Mouse (Mus musculus) right cerebral cortex, postnatal 14 days (tissue): ENCODE measurements at regions not wholly inside any gene's neighbourhood (a gene's known extent, or its start where the extent isn't known, plus 50 kb on each side); places are given as distances from the start of the nearest gene placed in this dataset.
A peak's percentile ranks its signal among the peaks of the same experiment; 100 is the strongest.

ENCODE experiments used
- DNase-seq: peaks from one replicate; pipeline ENCODE4 v3.0.0; 2022

DNA sequence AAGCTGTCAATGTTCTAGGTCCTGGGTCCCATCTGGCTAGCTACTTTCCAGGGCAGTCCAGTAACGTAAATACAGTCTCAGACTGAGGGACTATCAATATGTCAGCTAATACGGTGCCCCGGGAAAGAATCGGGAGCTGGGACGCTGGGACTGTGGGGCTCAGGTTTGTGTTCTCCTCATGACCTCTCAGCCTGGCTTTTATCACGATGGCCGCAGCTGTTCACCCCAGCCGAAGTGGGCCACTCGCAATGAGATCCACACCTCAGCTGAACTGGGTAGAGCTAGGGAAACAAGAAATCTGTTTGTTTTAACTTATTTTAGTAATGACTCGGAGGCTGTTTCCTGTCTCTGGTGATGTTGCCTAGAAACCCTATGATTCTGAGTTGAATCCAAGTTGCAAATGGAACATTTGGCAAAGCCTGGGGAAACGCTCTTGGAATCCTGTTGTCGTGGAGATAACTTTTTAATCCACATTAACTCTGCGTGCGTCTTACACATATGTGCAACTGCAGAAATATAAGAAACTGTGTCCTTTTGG is 83.0 kb upstream of the Daam1 start:
- DNase-seq, result peak; percentile 12

- DNase-seq, result peak; percentile 77
Measured at GRCm38 (mm10) chr12:71748731-71749130, 82.1 kb upstream of the Daam1 start.

GRCm38 (mm10) chr12:71749668-71750067 is 81.2 kb upstream of the Daam1 start:
- DNase-seq, result no peak

DNA sequence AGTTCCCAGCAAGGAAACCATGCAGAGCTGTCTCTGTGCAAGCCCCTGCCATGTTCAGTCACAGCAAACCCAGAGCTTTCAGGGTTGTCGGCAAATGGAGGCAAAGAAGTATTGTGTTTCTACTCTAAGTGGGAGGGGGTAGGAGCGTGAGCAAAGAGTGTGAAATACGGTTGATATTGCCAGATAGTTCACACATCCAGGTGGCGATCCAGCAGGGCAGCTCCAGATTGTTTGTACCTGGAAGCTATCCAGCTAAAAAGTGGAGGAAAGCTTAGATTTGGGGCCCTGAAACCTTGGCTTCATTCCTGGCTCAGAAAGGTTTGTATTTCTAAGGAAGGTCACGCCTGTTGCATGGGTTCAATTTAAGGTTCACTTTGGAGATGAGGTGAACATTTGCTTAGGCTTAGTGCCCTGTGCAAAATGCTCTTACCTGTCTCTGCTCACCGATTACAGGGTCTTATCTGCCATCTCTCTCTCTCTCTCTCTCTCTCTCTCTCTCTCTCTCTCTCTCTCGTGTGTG is 78.1 kb upstream of the Daam1 start:
- DNase-seq, result no peak

DNA sequence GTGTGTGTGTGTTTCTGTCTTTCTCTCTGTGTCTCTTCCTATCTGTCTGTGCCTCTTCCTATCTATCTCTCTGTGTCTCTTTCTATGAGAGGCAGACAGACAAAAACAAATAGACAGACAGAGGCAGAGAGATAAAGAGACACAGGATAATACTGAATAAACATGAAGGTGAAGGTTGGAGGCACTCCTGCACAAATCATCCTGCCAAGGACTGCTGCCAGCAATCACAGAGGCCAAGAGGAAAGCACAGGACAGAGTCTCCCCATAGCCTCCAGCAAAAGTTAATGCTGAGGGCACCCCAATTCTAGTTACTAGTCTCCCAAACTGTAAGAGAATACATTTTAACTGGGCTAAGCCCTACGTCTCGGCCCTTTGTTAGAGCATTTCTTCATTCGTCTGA is 77.6 kb upstream of the Daam1 start:
- DNase-seq, result no peak

DNA sequence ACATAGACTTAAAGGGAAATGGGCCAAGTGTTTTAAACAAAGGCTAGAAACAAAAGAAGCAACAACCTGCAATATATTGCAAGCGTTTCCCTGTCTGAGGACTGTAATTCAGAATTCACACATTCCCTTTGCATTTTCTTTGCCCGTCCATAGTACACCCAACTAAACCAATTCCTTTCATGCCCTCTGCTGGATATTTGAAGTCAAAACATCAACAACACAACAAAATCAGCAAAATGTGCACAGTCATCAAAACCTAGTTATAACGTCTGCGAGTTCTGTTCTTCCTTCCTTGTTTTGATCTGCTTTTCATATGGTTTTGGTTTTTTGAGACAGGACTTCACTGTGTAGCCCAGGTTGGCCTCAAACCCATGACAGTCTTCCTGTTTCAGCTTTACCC is 67.7 kb upstream of the Daam1 start:
- no peak for DNase-seq

DNA sequence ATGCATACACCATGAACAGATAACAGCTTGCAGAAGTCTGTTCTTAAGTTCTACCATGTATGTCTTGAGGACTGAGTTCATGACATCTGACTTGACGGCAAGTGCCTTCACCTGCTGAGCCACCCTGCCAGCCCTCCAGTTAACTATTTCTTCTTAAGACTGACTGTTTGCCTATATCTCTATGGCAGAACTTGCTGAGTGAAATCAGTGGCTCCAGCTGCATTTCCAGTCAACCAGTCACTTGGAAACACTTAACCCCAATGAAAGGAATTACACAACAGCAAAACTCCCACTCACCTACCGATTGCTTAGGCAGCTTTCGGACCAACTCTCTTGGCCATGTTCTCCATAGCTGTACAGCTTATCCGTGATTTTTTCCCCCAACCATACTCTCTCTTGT is 64.8 kb upstream of the Daam1 start:
- no peak for DNase-seq

DNA sequence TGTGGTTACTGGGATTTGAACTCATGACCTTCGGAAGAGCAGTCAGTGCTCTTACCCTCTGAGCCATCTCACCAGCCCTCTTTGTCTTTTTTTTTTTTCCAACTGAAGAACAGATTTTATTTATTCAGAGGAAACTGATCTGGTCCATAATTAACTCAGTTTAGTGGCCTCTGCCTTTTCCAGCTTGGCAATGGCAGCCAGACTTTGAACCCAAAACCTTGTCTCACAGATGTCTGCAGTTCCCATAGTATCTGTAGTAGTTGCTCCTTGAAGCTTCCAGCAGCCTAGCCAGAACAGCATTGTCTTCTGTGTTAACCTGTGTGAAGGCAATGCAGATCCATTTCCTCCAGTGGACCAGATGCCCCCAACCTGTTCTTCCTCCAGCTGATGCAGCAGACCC is 64.2 kb upstream of the Daam1 start:
- no peak for DNase-seq

GRCm38 (mm10) chr12:71767896-71768295 is 63.0 kb upstream of the Daam1 start:
- no peak for DNase-seq

- DNase-seq, result peak; percentile 84
Measured at GRCm38 (mm10) chr12:71768471-71768870, 62.4 kb upstream of the Daam1 start.

GRCm38 (mm10) chr12:71768890-71769289 is 62.0 kb upstream of the Daam1 start:
- no peak for DNase-seq

DNA sequence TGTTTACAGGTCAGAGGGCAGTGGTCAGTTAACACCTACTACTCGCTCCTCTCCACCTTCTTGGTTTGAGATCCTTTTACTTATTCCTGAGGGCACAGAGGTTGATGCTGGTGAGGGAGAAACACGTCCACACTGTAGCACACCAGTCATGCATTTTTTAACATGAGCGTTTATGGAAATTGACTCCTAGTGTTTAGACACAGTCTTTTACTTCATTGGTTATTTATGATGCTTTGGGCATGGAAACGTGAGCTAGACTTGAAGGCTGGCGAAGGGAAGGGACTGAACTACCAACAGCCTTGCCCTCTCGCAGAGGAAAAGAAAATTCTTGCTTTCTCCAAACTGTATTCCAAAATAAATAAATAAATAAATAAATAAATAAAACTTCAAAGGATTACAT is 61.6 kb upstream of the Daam1 start:
- no peak for DNase-seq

DNA sequence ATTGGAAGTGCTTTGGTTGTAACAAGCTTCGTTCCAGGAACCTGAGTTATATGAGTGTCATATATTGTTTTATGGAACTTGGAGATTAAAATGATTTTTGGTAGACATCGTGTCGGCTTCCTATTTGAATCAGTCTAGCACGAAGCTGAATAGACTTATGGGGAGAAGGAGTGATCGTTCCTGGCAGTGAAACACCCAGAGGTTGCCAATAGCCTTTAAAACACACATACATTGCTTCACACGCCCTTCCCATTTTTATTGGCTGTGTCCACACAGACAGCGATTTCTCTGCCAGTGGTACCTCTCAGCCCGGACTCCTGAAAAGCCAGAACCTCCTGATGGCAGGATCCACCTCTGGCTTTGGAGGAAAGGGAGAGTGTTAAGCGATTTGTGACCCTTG is 57.0 kb upstream of the Daam1 start:
- no peak for DNase-seq

- no peak for DNase-seq
Measured at GRCm38 (mm10) chr12:71775126-71775525, 55.8 kb upstream of the Daam1 start.

DNA sequence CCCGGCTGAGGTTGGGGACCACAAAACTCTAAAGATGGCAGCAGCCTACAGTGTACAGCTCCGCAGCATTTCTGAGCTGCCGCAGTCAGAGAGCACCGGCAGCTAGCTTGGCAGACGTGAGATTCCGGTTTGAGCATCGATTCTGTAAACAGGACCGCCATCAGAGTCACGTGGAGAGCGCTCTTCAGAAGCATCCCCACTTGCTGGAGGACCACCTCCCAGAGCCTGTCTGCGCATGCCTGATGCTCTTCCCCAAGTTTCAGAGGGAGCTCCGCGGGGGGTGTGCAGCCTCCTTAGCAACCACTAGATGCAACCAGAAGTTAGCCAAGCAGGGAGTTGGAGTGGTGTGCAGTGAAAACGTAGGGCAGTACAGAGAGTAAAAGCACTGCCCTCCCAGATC is 52.7 kb upstream of the Daam1 start:
- peak; percentile 40 for DNase-seq

- no peak for DNase-seq
Measured at GRCm38 (mm10) chr12:71778948-71779347, 51.9 kb upstream of the Daam1 start.

GRCm38 (mm10) chr12:71779418-71779817 is 51.5 kb upstream of the Daam1 start:
- DNase-seq, result no peak
